ENCODE assay signal across 20 mouse cellular contexts in the genomic region with DNA sequence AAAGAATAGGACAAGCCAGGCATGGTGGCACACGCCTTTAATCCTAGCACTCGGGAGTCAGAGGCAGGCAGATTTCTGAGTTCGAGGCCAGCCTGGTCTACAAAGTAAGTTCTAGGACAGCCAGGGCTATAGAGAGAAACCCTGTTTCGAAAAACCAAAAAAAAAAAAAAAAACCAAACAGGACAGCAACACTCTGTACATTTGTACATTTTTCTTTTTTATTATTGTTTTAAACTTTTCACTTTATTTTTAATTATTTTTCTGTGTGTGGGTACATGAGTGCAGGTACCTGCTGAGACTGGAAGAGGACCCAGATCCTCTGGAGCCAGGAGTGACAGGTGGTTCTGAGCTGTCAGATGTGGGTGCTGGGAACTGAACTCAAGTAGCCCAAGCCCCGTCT. TPM values are rescaled to one million over a fixed set of nuclear protein-coding genes. Genes with fewer than 3 reads are reported as not detected.
DNase-seq lines count a peak whose midpoint lies in the region; TF ChIP-seq lines count a peak whose summit lies in the region.
"Had no signal": no experiment of that assay in that cellular context is flagged by ENCODE, and none has a peak within 500 bp of the region (broad histone marks: within the 10 kb centered on the region; RNA-seq: fewer than 3 reads in every experiment).

No protein-coding gene starts in this region.

- no peak overlapping the region for H3K4me2 ChIP-seq in CH12.LX (ENCODE audit: insufficient read depth, low read depth, poor library complexity, severe bottlenecking)

- TF ChIP-seq RAD21 in CH12.LX (IDR thresholded peaks at IDR 0.05; ENCODE audit: low read depth, low read length), result no peak
- no peak for TF ChIP-seq RAD21 in MEL (IDR thresholded peaks at IDR 0.05; ENCODE audit: low read depth, low read length)

- H3K4me3 ChIP-seq in CH12.LX (replicated peaks in 1 of 3; ENCODE audit: low read depth in 2 of 3, low read length in 2 of 3, poor library complexity in 1 of 3) (no peak overlapping the region), MEL (ENCODE audit: control insufficient read depth in 1 of 2, insufficient read depth in 1 of 2, low read depth in 2 of 2, low read length in 2 of 2) (no peak overlapping the region)

- H3K9ac ChIP-seq in CH12.LX (ENCODE audit: insufficient read depth, low read depth) (no peak overlapping the region), MEL (ENCODE audit: control insufficient read depth, low read depth, low read length, poor library complexity, severe bottlenecking) (no peak overlapping the region)

- TF ChIP-seq CTCF in CH12.LX (conservative IDR thresholded peaks at IDR 0.05 in 1 of 2, IDR thresholded peaks at IDR 0.05 in 1 of 2; ENCODE audit: low read depth in 2 of 2, low read length in 2 of 2) (no peak), MEL (IDR thresholded peaks at IDR 0.05 in 2 of 3, conservative IDR thresholded peaks at IDR 0.05 in 1 of 3; ENCODE audit: control insufficient read depth in 1 of 3, insufficient read depth in 1 of 3, low read depth in 2 of 3, low read length in 3 of 3, poor library complexity in 1 of 3, severe bottlenecking in 1 of 3) (no peak)

- dilution Hi-C loops in CH12.LX (cut with MboI; ENCODE audit: extremely low pct_ligation_motif_present, extremely low pct_unique_long_range_greater_than_20kb, low sequenced_read_pairs), result no loop called here

- no peaks in the 10 kb centered on the region for H3K36me3 ChIP-seq in CH12.LX (replicated peaks in 1 of 2; ENCODE audit: control insufficient read depth in 1 of 2, insufficient read depth in 1 of 2, low read length in 1 of 2)
- peaks cover 0 to 9% of the 10 kb centered on the region in 2 experiments; a peak in 2 of 4 replicates for H3K36me3 ChIP-seq in MEL (ENCODE audit: control insufficient read depth in 1 of 2, insufficient read depth in 2 of 2, low read length in 2 of 2)
- H3K36me3 ChIP-seq: G1E had no signal

- no peak for TF ChIP-seq POLR2A in CH12.LX (IDR thresholded peaks at IDR 0.05; ENCODE audit: low read depth, low read length)
- TF ChIP-seq POLR2A in MEL (IDR thresholded peaks at IDR 0.05; ENCODE audit: control insufficient read depth in 1 of 2, insufficient read depth in 1 of 2, low read depth in 1 of 2, low read length in 2 of 2, poor library complexity in 1 of 2), result no peak

- peak; percentile 27 for DNase-seq in testis, postnatal 10 days (ENCODE audit: low spot score)
- no peak for DNase-seq in testis, postnatal 14 days (ENCODE audit: low spot score)
- DNase-seq in CH12.LX (ENCODE audit: extremely low read depth) (no peak), MEL (ENCODE audit: low read depth, low spot score) (no peak)
- DNase-seq in lung, adult 18-20 months, result no peak
- no peak for DNase-seq in adrenal gland, adult 2 months
- DNase-seq: adrenal gland, adult 8-10 months; adrenal gland, postnatal 10 days; adrenal gland, postnatal 14 days; adrenal gland, postnatal 25 days; adrenal gland, postnatal 36 days; B cell, adult 2 months; cerebellum, adult 11 months; cerebellum, adult 11-12 months; cerebellum, adult 18-20 months; cerebellum, adult 2 months; cerebellum, adult 8-10 months; cerebellum, adult 9-10 months had no signal

- H3K79me2 ChIP-seq in CH12.LX (replicated peaks; ENCODE audit: control insufficient read depth, extremely low read depth, insufficient read depth, poor library complexity, severe bottlenecking) (no peaks in the 10 kb centered on the region), MEL (ENCODE audit: control insufficient read depth, insufficient read depth, low read length, poor library complexity) (no peaks in the 10 kb centered on the region)

- H3K9me3 ChIP-seq in CH12.LX (replicated peaks; ENCODE audit: low read length), result no peaks in the 10 kb centered on the region
- H3K9me3 ChIP-seq in MEL (replicated peaks; ENCODE audit: insufficient read depth, low read length), result no peaks in the 10 kb centered on the region
- H3K9me3 ChIP-seq: G1E had no signal

- in situ Hi-C loops in CH12.LX (cut with MboI; ENCODE audit: low pct_ligation_motif_present, low pct_unique_long_range_greater_than_20kb, low sequenced_read_pairs), result no loop called here

- H3K27ac ChIP-seq in CH12.LX (ENCODE audit: insufficient read depth, low read depth) (no peak overlapping the region), MEL (ENCODE audit: control insufficient read depth, low read depth, low read length) (no peak overlapping the region)

- H3K27me3 ChIP-seq in CH12.LX (replicated peaks), result no peaks in the 10 kb centered on the region
- no peaks in the 10 kb centered on the region for H3K27me3 ChIP-seq in MEL (ENCODE audit: control insufficient read depth in 1 of 2, insufficient read depth in 2 of 2, low read length in 2 of 2)
- H3K27me3 ChIP-seq: Patski had no signal

- H3K4me1 ChIP-seq in CH12.LX (ENCODE audit: control insufficient read depth in 1 of 2, insufficient read depth in 2 of 2) (peaks cover 0 to 17% of the 10 kb centered on the region in 2 experiments; a peak in 2 of 4 replicates), MEL (ENCODE audit: control insufficient read depth in 1 of 2, insufficient read depth in 2 of 2, low read length in 2 of 2) (peaks cover 3 to 19% of the 10 kb centered on the region in 2 experiments)

- TF ChIP-seq EP300 in CH12.LX (IDR thresholded peaks at IDR 0.05; ENCODE audit: low read length) (no peak), MEL (IDR thresholded peaks at IDR 0.05; ENCODE audit: low read depth in 1 of 2, low read length in 2 of 2) (no peak)

TF ChIP-seq in CH12.LX, 34 proteins besides CTCF, POLR2A, EP300 and RAD21 (continues in another document):
- no peak for TF ChIP-seq KAT2A (IDR thresholded peaks at IDR 0.05; ENCODE audit: insufficient replicate concordance, low read length)
- no peak for TF ChIP-seq UBTF (IDR thresholded peaks at IDR 0.05; ENCODE audit: low read depth, low read length)
- no peak for TF ChIP-seq SMC3 (IDR thresholded peaks at IDR 0.05; ENCODE audit: low read depth, low read length)
- no peak for TF ChIP-seq ZC3H11A (IDR thresholded peaks at IDR 0.05; ENCODE audit: low read depth, low read length)
- TF ChIP-seq IRF4 (IDR thresholded peaks at IDR 0.05; ENCODE audit: low read depth, low read length), result no peak
- peak; percentile 54 for TF ChIP-seq ZNF384 (IDR thresholded peaks at IDR 0.05; ENCODE audit: low read depth, low read length)
- TF ChIP-seq SIN3A (IDR thresholded peaks at IDR 0.05; ENCODE audit: low read length), result no peak

TF ChIP-seq in MEL, 35 proteins besides CTCF, POLR2A, EP300 and RAD21 (continues in another document):
- TF ChIP-seq SMC3 (IDR thresholded peaks at IDR 0.05; ENCODE audit: low read depth, low read length) (no peak), MEF2A (IDR thresholded peaks at IDR 0.05; ENCODE audit: extremely low read depth, insufficient replicate concordance, low read depth, low read length, poor library complexity, severe bottlenecking) (no peak), ZNF384 (IDR thresholded peaks at IDR 0.05; ENCODE audit: low read depth, low read length) (peak; percentile 50; the same call in 1 of the 2 replicates), TAL1 (IDR thresholded peaks at IDR 0.05; ENCODE audit: low read length) (no peak), SIN3A (IDR thresholded peaks at IDR 0.05; ENCODE audit: low read length) (no peak), MAX (IDR thresholded peaks at IDR 0.05; ENCODE audit: low read length) (no peak), E2F4 (IDR thresholded peaks at IDR 0.05; ENCODE audit: borderline replicate concordance, low read depth, low read length) (no peak)

RNA-seq across cellular contexts. Expression of a gene that starts 13.3 kb away (rescaled TPM):
- total RNA-seq in CH12.LX (2012; rRNA removed) (41.8 and 45.1 TPM in 2 replicates), CH12.LX (2014; rRNA removed) (68.1 and 68.5 TPM in 2 replicates), MEL (2012; rRNA removed) (37.3 and 37.7 TPM in 2 replicates)
- polyA plus RNA-seq in CH12.LX (2012; ENCODE audit: insufficient read length, low read depth) (28.8 and 34.6 TPM in 2 replicates), MEL (2012; ENCODE audit: insufficient read depth in 1 of 2, insufficient read length in 2 of 2, low read depth in 1 of 2, low replicate concordance in 2 of 2, missing spikeins in 1 of 2) (10 to 100 TPM in 1 of 2 experiments, not detected in 1; 24.4 TPM)
- total RNA-seq in adrenal gland, adult 2 months (2021), result 10 to 100 TPM; 49.2 to 53.7 TPM
- 4.2 and 4.8 TPM in 2 replicates for polyA plus RNA-seq in adrenal gland, adult 2 months (2012; rRNA removed)

RNA-seq across cellular contexts. Expression of a gene that starts 24.6 kb away (rescaled TPM):
- 1.3 and 1.5 TPM in 2 replicates for total RNA-seq in CH12.LX (2012; rRNA removed)
- 0.32 and 0.38 TPM in 2 replicates for total RNA-seq in CH12.LX (2014; rRNA removed)
- 0.78 and 0.81 TPM in 2 replicates for polyA plus RNA-seq in CH12.LX (2012; ENCODE audit: insufficient read length, low read depth)
- 0.39 and 0.56 TPM in 2 replicates for total RNA-seq in MEL (2012; rRNA removed)
- polyA plus RNA-seq in MEL (2012; ENCODE audit: insufficient read depth in 1 of 2, insufficient read length in 2 of 2, low read depth in 1 of 2, low replicate concordance in 2 of 2, missing spikeins in 1 of 2), result 1 to 10 TPM in 1 of 2 experiments, not detected in 1; 2.1 TPM
- 1 to 10 TPM; 1.0 to 2.4 TPM for total RNA-seq in adrenal gland, adult 2 months (2021)
- polyA plus RNA-seq in adrenal gland, adult 2 months (2012; rRNA removed), result 5.0 and 6.1 TPM in 2 replicates
- polyA plus RNA-seq: G1E had no signal

RNA-seq across cellular contexts. Expression of a gene that starts 24.7 kb away (rescaled TPM):
- 19.7 and 21.2 TPM in 2 replicates for total RNA-seq in CH12.LX (2012; rRNA removed)
- 17.8 and 19.1 TPM in 2 replicates for total RNA-seq in CH12.LX (2014; rRNA removed)
- 22.1 and 25.4 TPM in 2 replicates for polyA plus RNA-seq in CH12.LX (2012; ENCODE audit: insufficient read length, low read depth)
- total RNA-seq in MEL (2012; rRNA removed), result 6.9 and 7.1 TPM in 2 replicates
- polyA plus RNA-seq in MEL (2012; ENCODE audit: insufficient read depth in 1 of 2, insufficient read length in 2 of 2, low read depth in 1 of 2, low replicate concordance in 2 of 2, missing spikeins in 1 of 2), result 10 to 100 TPM in 1 of 2 experiments, not detected in 1; 11.5 TPM
- total RNA-seq in adrenal gland, adult 2 months (2021), result 1 to 10 TPM; 5.3 to 9.3 TPM
- polyA plus RNA-seq in adrenal gland, adult 2 months (2012; rRNA removed), result 10.5 and 15.1 TPM in 2 replicates

RNA-seq across cellular contexts. Expression of a gene that starts 39.7 kb away (rescaled TPM):
- 46.6 and 46.7 TPM in 2 replicates for total RNA-seq in CH12.LX (2012; rRNA removed)
- 39.0 and 41.1 TPM in 2 replicates for total RNA-seq in CH12.LX (2014; rRNA removed)
- polyA plus RNA-seq in CH12.LX (2012; ENCODE audit: insufficient read length, low read depth), result 59.5 and 60.2 TPM in 2 replicates
- total RNA-seq in MEL (2012; rRNA removed), result 52.5 and 55.1 TPM in 2 replicates
- 10 to 100 TPM in 1 of 2 experiments, not detected in 1; 63.0 TPM for polyA plus RNA-seq in MEL (2012; ENCODE audit: insufficient read depth in 1 of 2, insufficient read length in 2 of 2, low read depth in 1 of 2, low replicate concordance in 2 of 2, missing spikeins in 1 of 2)
- 10 to 100 TPM; 44.0 to 61.9 TPM for total RNA-seq in adrenal gland, adult 2 months (2021)
- polyA plus RNA-seq in adrenal gland, adult 2 months (2012; rRNA removed), result 201 and 250 TPM in 2 replicates

RNA-seq across cellular contexts. Expression of a gene that starts 55.9 kb away (rescaled TPM):
- total RNA-seq in CH12.LX (2012; rRNA removed), result 489 and 641 TPM in 2 replicates
- total RNA-seq in CH12.LX (2014; rRNA removed), result 649 and 722 TPM in 2 replicates
- polyA plus RNA-seq in CH12.LX (2012; ENCODE audit: insufficient read length, low read depth), result 847 and 914 TPM in 2 replicates
- 588 and 649 TPM in 2 replicates for total RNA-seq in MEL (2012; rRNA removed)
- 1,000 to 10,000 TPM in 1 of 2 experiments, 100 to 1,000 TPM in 1; 739 to 6,489 TPM for polyA plus RNA-seq in MEL (2012; ENCODE audit: insufficient read depth in 1 of 2, insufficient read length in 2 of 2, low read depth in 1 of 2, low replicate concordance in 2 of 2, missing spikeins in 1 of 2)
- 10 to 100 TPM; 76.3 to 79.4 TPM for total RNA-seq in adrenal gland, adult 2 months (2021)
- polyA plus RNA-seq in adrenal gland, adult 2 months (2012; rRNA removed), result 41.8 and 48.3 TPM in 2 replicates
